Mouse (Mus musculus) CD4-positive, CD25-positive, alpha-beta regulatory T cell (primary cell): Measurements from ENCODE around the gene Crls1. TPM values are rescaled to one million over a fixed set of nuclear protein-coding genes. Genes with fewer than 3 reads are reported as not detected.

Source experiments
- polyA plus RNA-seq: library from polyadenylated mRNA; unstranded; fragments of 100-300 nt; shearing (Covaris generic); gene quantifications from one replicate; pipeline ENCODE4 v1.2.1, GENCODE M21; 2017

The Crls1 gene
- polyA plus RNA-seq = 25.8 TPM

GRCm38 (mm10) chr2:132846407-132847358, at the start of gene Crls1:
Gene Crls1 (plus strand): TSS chr2:132846666.

DNA sequence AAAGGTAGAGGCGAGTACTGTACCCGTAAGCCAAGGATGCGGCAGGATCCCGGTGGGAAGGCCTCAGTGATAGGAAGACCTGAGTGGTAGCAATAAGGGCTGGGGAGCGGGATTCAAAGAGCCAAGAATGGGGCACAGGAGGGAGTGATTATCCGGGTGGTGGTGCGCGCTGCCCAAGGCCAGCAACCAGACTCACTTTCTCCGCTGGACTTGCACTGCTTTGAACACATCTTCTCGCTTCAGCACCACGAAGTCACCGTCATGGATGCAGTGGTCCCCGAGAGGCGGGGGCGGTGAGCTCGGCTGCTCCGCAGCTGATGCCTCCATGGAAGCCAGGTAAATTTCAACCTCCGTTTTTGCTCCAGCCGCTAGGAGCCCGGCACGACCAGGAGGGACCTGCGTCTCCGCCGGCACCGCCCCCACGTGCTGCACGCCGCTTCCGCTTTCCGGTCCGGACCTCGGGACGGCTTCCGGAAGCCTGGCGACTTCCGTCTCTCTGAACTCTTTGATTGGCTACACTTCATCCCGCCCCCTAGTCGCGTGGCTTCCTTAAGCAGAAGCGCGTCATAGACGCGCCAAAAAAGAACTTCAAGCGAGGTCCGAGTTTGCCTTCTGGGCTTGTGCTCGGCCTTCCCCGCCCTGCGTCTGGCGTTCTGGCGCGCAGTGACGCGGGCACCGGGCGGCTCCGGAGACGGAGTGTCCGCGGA, 30.7 kb upstream of the Crls1 start, which contains the start of the genes Trmt6 and Mcm8:
Gene Trmt6 (minus strand): TSS at position 448 of the 707 bp plus-strand sequence.
Gene Mcm8 (plus strand): TSS at position 534 of the 707 bp plus-strand sequence.

GRCm38 (mm10) chr2:132880844-132881645, 34.6 kb downstream of the Crls1 start, which contains the start of gene Lrrn4:
Gene Lrrn4 (minus strand): TSS chr2:132880891.

Other genes starting within 250 kb of the Crls1 start
- 32.7 TPM for gene Shld1, start 159.7 kb upstream of the Crls1 start, polyA plus RNA-seq
- gene Chgb, start 65.4 kb upstream of the Crls1 start, polyA plus RNA-seq = not detected
- gene Trmt6, start 30.6 kb upstream of the Crls1 start, polyA plus RNA-seq = 46.2 TPM
- 2.2 TPM for gene Mcm8, start 30.5 kb upstream of the Crls1 start, polyA plus RNA-seq
- gene Lrrn4, start 34.2 kb downstream of the Crls1 start, polyA plus RNA-seq = 0.66 TPM
- gene Fermt1, start 99.2 kb downstream of the Crls1 start, polyA plus RNA-seq = 0.14 TPM